Comparison of ENCODE assay signal across 17 mouse cellular contexts in the genomic region with DNA sequence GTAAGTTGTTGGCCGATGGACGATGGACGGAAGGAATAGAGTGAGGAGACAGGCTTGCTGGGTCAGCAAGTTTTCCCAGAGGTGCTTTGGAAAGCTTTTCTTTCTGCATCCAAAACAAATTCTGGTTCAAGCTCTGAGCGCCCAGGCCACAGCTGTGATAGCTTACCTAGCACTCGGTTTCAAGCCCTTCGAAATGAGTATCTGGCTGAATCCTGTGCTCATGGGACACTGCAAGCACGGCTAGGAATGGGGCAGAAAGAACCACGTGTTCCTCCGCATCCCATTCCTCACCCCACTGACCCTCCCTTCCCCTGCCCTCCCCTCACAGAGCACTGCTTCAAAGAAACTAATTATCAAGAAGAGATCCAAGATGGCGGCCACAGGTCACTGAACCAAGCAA.
"Had no signal": no experiment of that assay in that cellular context is flagged by ENCODE, and none has a peak within 500 bp of the region (broad histone marks: within the 10 kb centered on the region; RNA-seq: fewer than 3 reads in every experiment).

No protein-coding gene starts in this region.

- H3K4me3 ChIP-seq: midbrain, embryonic 10.5 days; midbrain, embryonic 12.5 days; myocyte; neural tube, embryonic 13.5 days; neural tube, embryonic 15.5 days had no signal

- ATAC-seq: midbrain, embryonic 16.5 days had no signal

- H3K27ac ChIP-seq: liver, embryonic 14.5 days; midbrain, embryonic 10.5 days; midbrain, embryonic 12.5 days; neural tube, embryonic 13.5 days; neural tube, embryonic 15.5 days had no signal

- H3K4me2 ChIP-seq: midbrain, embryonic 12.5 days; neural tube, embryonic 13.5 days; neural tube, embryonic 15.5 days had no signal

- DNase-seq: lung, adult 18-20 months; midbrain, embryonic 14.5 days; retina, postnatal 1 day; right cerebral cortex, adult 18-20 months; right cerebral cortex, postnatal 25 days; right cerebral cortex, postnatal 4 days; spleen, adult 18-20 months; thymus, adult 18-20 months; thymus, postnatal 14 days; thymus, postnatal 36 days had no signal

- H3K36me3 ChIP-seq: midbrain, embryonic 12.5 days; neural tube, embryonic 13.5 days; neural tube, embryonic 15.5 days had no signal

- H3K27me3 ChIP-seq: midbrain, embryonic 12.5 days; neural tube, embryonic 13.5 days; neural tube, embryonic 15.5 days had no signal

- H3K9ac ChIP-seq: liver, embryonic 14.5 days; midbrain, embryonic 12.5 days; neural tube, embryonic 13.5 days; neural tube, embryonic 15.5 days had no signal

- H3K9me3 ChIP-seq: midbrain, embryonic 10.5 days; midbrain, embryonic 12.5 days; neural tube, embryonic 13.5 days; neural tube, embryonic 15.5 days had no signal
